Mouse (Mus musculus): Measurements from ENCODE around the gene Cox5a.

GRCm38 (mm10) chr9:57510577-57510976 is 10.5 kb upstream of the Cox5a start:
- TF ChIP-seq CTCF (IDR thresholded peaks at IDR 0.05; ENCODE audit: extremely low read depth, insufficient read depth, insufficient read length, insufficient replicate concordance) = no peak
- no peak for TF ChIP-seq POLR2A (IDR thresholded peaks at IDR 0.05; ENCODE audit: low read depth, low read length)
